Comparison of ENCODE assay signal across 14 mouse cellular contexts in genomic region chr16:9985041-9985440, GRCm38 (mm10). TPM values are rescaled to one million over a fixed set of nuclear protein-coding genes. Genes with fewer than 3 reads are reported as not detected.
"Had no signal": no experiment of that assay in that cellular context is flagged by ENCODE, and none has a peak within 500 bp of the region (broad histone marks: within the 10 kb centered on the region; RNA-seq: fewer than 3 reads in every experiment).

No protein-coding gene starts in this region.

- ATAC-seq: lung, postnatal 0 days had no signal

- H3K36me3 ChIP-seq: limb, embryonic 13.5 days; midbrain, embryonic 10.5 days; neural tube, embryonic 12.5 days; stomach, embryonic 15.5 days had no signal

- H3K27ac ChIP-seq: limb, embryonic 13.5 days; liver, embryonic 14.5 days; midbrain, embryonic 10.5 days; neural tube, embryonic 12.5 days; stomach, embryonic 15.5 days had no signal

- H3K4me2 ChIP-seq: limb, embryonic 13.5 days; neural tube, embryonic 12.5 days; stomach, embryonic 15.5 days had no signal

- H3K4me1 ChIP-seq: limb, embryonic 13.5 days; midbrain, embryonic 10.5 days; stomach, embryonic 15.5 days had no signal

- H3K9ac ChIP-seq: limb, embryonic 13.5 days; liver, embryonic 14.5 days; neural tube, embryonic 12.5 days; stomach, embryonic 15.5 days had no signal

- DNase-seq: kidney, adult 11 months; left cerebral cortex, postnatal 4 days; lung, adult 18-20 months; lung, postnatal 4 days; midbrain, embryonic 14.5 days; thymus, adult 2 months; thymus, postnatal 25 days had no signal

- H3K27me3 ChIP-seq: neural tube, embryonic 12.5 days; stomach, embryonic 15.5 days had no signal

- H3K4me3 ChIP-seq: limb, embryonic 13.5 days; midbrain, embryonic 10.5 days; neural tube, embryonic 12.5 days; stomach, embryonic 15.5 days had no signal

- H3K9me3 ChIP-seq: limb, embryonic 13.5 days; midbrain, embryonic 10.5 days; neural tube, embryonic 12.5 days; stomach, embryonic 15.5 days had no signal

RNA-seq across cellular contexts. Expression of gene Grin2a, which starts 10.3 kb away (rescaled TPM):
- polyA plus RNA-seq: liver, adult 2 months; liver, embryonic 14.5 days had no signal
